Mouse (Mus musculus): Measurements from ENCODE around the gene Fam241a.

Gene Fam241a

GRCm38 (mm10) chr3:127875059-127875458, 21.1 kb downstream of the Fam241a start:
- no peak for DNase-seq

GRCm38 (mm10) chr3:127874254-127874883, 21.8 kb downstream of the Fam241a start:
- DNase-seq, result peak; percentile 30 to 35

- DNase-seq, result no peak
Measured at GRCm38 (mm10) chr3:127871575-127871974, 24.5 kb downstream of the Fam241a start.

GRCm38 (mm10) chr3:127868880-127869279, 27.2 kb downstream of the Fam241a start:
- no peak for DNase-seq

- no peak for DNase-seq
Measured at GRCm38 (mm10) chr3:127868046-127868758, 27.9 kb downstream of the Fam241a start.

- no peak for DNase-seq
Measured at GRCm38 (mm10) chr3:127864242-127864641, 31.9 kb downstream of the Fam241a start.

GRCm38 (mm10) chr3:127863571-127863970, 32.6 kb downstream of the Fam241a start:
- DNase-seq, result peak in 1 of 2 experiments; percentile 11

GRCm38 (mm10) chr3:127862479-127862878, 33.6 kb downstream of the Fam241a start:
- DNase-seq, result no peak

GRCm38 (mm10) chr3:127861340-127861739, 34.8 kb downstream of the Fam241a start:
- no peak for DNase-seq

GRCm38 (mm10) chr3:127853431-127854206, 42.5 kb downstream of the Fam241a start:
- DNase-seq, result peak; percentile 89 to 94

- DNase-seq, result no peak
Measured at GRCm38 (mm10) chr3:127852722-127853121, 43.4 kb downstream of the Fam241a start.

GRCm38 (mm10) chr3:127850776-127851646, 45.1 kb downstream of the Fam241a start:
- no peak for DNase-seq

GRCm38 (mm10) chr3:127849922-127850321, 46.2 kb downstream of the Fam241a start:
- no peak for DNase-seq

- peak; percentile 42 to 45 for DNase-seq
Measured at GRCm38 (mm10) chr3:127848088-127848808, 47.9 kb downstream of the Fam241a start.

- DNase-seq, result no peak
Measured at GRCm38 (mm10) chr3:127843941-127844327, 52.2 kb downstream of the Fam241a start.

GRCm38 (mm10) chr3:127843324-127843940, 52.7 kb downstream of the Fam241a start:
- no peak for DNase-seq

GRCm38 (mm10) chr3:127841926-127842325, 54.2 kb downstream of the Fam241a start:
- no peak for DNase-seq

- no peak for DNase-seq
Measured at GRCm38 (mm10) chr3:127837972-127838644, 58.0 kb downstream of the Fam241a start.

GRCm38 (mm10) chr3:127837154-127837865, 58.8 kb downstream of the Fam241a start, which contains the start of gene Ap1ar:
Gene Ap1ar, minus strand, starts transcription at chr3:127837523.
- peak; percentile 98 for DNase-seq

- no peak for DNase-seq
Measured at GRCm38 (mm10) chr3:127836798-127837153, 59.3 kb downstream of the Fam241a start.

Data from cerebellum, postnatal 10 days (tissue).